Mouse (Mus musculus): Measurements from ENCODE around the gene Ssh1.

Ssh1 gene

GRCm38 (mm10) chr5:113887132-113887531 lies 106.6 kb downstream of the Ssh1 start:
- peak; percentile 82 for DNase-seq

All from kidney, postnatal 10 days (tissue).